Mouse (Mus musculus) CH12.LX (cell line): ENCODE data around the gene Ybx1. TPM values are rescaled to one million over a fixed set of nuclear protein-coding genes. Genes with fewer than 3 reads are reported as not detected.

Experiments
- DNase-seq: peaks from one replicate; pipeline ENCODE4 v3.0.0-alpha.2; 2013; ENCODE audit errors: extremely low read depth
- H3K27ac ChIP-seq: 2 replicates; pipeline ENCODE4 v1.5.1; 2012; ENCODE audit warnings: low read depth, mild to moderate bottlenecking, control low read depth, moderate library complexity; ENCODE audit not compliant: insufficient read depth
- H3K27me3 ChIP-seq: replicated peaks from 2 replicates; pipeline ENCODE3; 2012; ENCODE audit warnings: inconsistent platforms
- H3K36me3 ChIP-seq, 2 experiments: replicated peaks in 1 of 2; 2 replicates each; pipeline versions ENCODE3 to v1.6.1; 2012; ENCODE audit warnings: inconsistent platforms in 1 of 2, low read length in 1 of 2, mild to moderate bottlenecking in 1 of 2, mixed read lengths in 1 of 2, moderate library complexity in 1 of 2; ENCODE audit not compliant: control insufficient read depth in 1 of 2, insufficient read depth in 1 of 2
- H3K4me1 ChIP-seq, 2 experiments: 2 replicates each; pipeline ENCODE4 v1.6.1; 2012; ENCODE audit warnings: inconsistent platforms in 1 of 2, moderate library complexity in 1 of 2; ENCODE audit not compliant: insufficient read depth in 2 of 2, control insufficient read depth in 1 of 2
- H3K4me2 ChIP-seq: 2 replicates; pipeline ENCODE4 v1.6.1; 2012; ENCODE audit warnings: low read depth, mild to moderate bottlenecking, control low read depth; ENCODE audit not compliant: poor library complexity, insufficient read depth, severe bottlenecking
- H3K4me3 ChIP-seq, 3 experiments: fragments of 150-350 bp in 1 of 3; sonication (generic) in 1 of 3; replicated peaks in 1 of 3; 2 replicates each; pipeline versions ENCODE3 to v1.5.1; 2011 to 2012; ENCODE audit warnings: low read depth in 2 of 3, low read length in 2 of 3, mild to moderate bottlenecking in 2 of 3, moderate library complexity in 2 of 3, control low read depth in 1 of 3, improper control_type of control experiment in 1 of 3, inconsistent platforms in 1 of 3, mixed read lengths in 1 of 3; ENCODE audit not compliant: poor library complexity in 1 of 3
- H3K79me2 ChIP-seq: replicated peaks from 2 replicates; pipeline ENCODE4 v1.6.1; 2012; ENCODE audit warnings: mild to moderate bottlenecking, moderate library complexity; ENCODE audit not compliant: control insufficient read depth, poor library complexity, insufficient read depth, severe bottlenecking; ENCODE audit errors: extremely low read depth
- H3K9ac ChIP-seq: 2 replicates; pipeline ENCODE4 v1.6.1; 2012; ENCODE audit warnings: low read depth, mild to moderate bottlenecking, control low read depth, moderate library complexity; ENCODE audit not compliant: insufficient read depth
- H3K9me3 ChIP-seq: replicated peaks from 2 replicates; pipeline ENCODE3; 2012; ENCODE audit warnings: low read length, inconsistent platforms, mixed read lengths
- CHD2 ChIP-seq: IDR thresholded peaks from 2 replicates; pipeline ENCODE4 v1.6.1; 2011; ENCODE audit warnings: low read length, improper control_type of control experiment
- CTCF ChIP-seq, 2 experiments: IDR thresholded peaks in 1 of 2; conservative IDR thresholded peaks in 1 of 2; 2 replicates each; pipeline ENCODE4 v1.5.1; 2011 to 2012; ENCODE audit warnings: low read depth in 2 of 2, low read length in 2 of 2, improper control_type of control experiment in 1 of 2, inconsistent platforms in 1 of 2, mild to moderate bottlenecking in 1 of 2, moderate library complexity in 1 of 2
- IRF4 ChIP-seq: IDR thresholded peaks from 2 replicates; pipeline ENCODE4 v1.6.1; 2014; ENCODE audit warnings: low read depth, mild to moderate bottlenecking, inconsistent platforms, low read length, improper control_type of control experiment
- JUN ChIP-seq: IDR thresholded peaks from 2 replicates; pipeline ENCODE4 v1.6.1; 2011; ENCODE audit warnings: low read depth, mild to moderate bottlenecking, low read length, improper control_type of control experiment, moderate library complexity; ENCODE audit not compliant: insufficient read depth
- KAT2A ChIP-seq: IDR thresholded peaks from 2 replicates; pipeline ENCODE4 v1.6.1; 2012; ENCODE audit warnings: low read length, improper control_type of control experiment, inconsistent platforms; ENCODE audit not compliant: insufficient replicate concordance
- MAFK ChIP-seq: IDR thresholded peaks from 2 replicates; pipeline ENCODE4 v1.6.1; 2011; ENCODE audit warnings: low read length, improper control_type of control experiment; ENCODE audit not compliant: insufficient replicate concordance
- MXI1 ChIP-seq: IDR thresholded peaks from 2 replicates; pipeline ENCODE4 v1.6.1; 2011; ENCODE audit warnings: mild to moderate bottlenecking, low read depth, low read length, improper control_type of control experiment
- NRF1 ChIP-seq: IDR thresholded peaks from 2 replicates; pipeline ENCODE4 v1.6.1; 2014; ENCODE audit warnings: low read depth, mild to moderate bottlenecking, inconsistent platforms, low read length, improper control_type of control experiment, moderate library complexity
- POLR2A ChIP-seq: IDR thresholded peaks from 2 replicates; pipeline ENCODE4 v1.6.1; 2011; ENCODE audit warnings: low read depth, mild to moderate bottlenecking, improper control_type of control experiment, low read length
- RAD21 ChIP-seq: IDR thresholded peaks from 2 replicates; pipeline ENCODE4 v1.6.1; 2011; ENCODE audit warnings: low read depth, mild to moderate bottlenecking, low read length, improper control_type of control experiment, moderate library complexity
- RCOR1 ChIP-seq: conservative IDR thresholded peaks from 2 replicates; pipeline ENCODE4 v1.6.1; 2012; ENCODE audit warnings: low read depth, mild to moderate bottlenecking, inconsistent platforms, low read length, improper control_type of control experiment
- SMC3 ChIP-seq: IDR thresholded peaks from 2 replicates; pipeline ENCODE4 v1.6.1; 2011; ENCODE audit warnings: low read depth, low read length, improper control_type of control experiment
- UBTF ChIP-seq: IDR thresholded peaks from 2 replicates; pipeline ENCODE4 v1.6.1; 2012; ENCODE audit warnings: low read depth, mild to moderate bottlenecking, inconsistent platforms, low read length, improper control_type of control experiment, moderate library complexity
- USF1 ChIP-seq: IDR thresholded peaks from 2 replicates; pipeline ENCODE4 v1.6.1; 2014; ENCODE audit warnings: low read depth, mild to moderate bottlenecking, inconsistent platforms, low read length, improper control_type of control experiment
- USF2 ChIP-seq: conservative IDR thresholded peaks from 2 replicates; pipeline ENCODE4 v1.6.1; 2011; ENCODE audit warnings: low read depth, low read length, improper control_type of control experiment
- ZKSCAN1 ChIP-seq: IDR thresholded peaks from 2 replicates; pipeline ENCODE4 v1.6.1; 2012; ENCODE audit warnings: low read depth, inconsistent platforms, low read length, improper control_type of control experiment, borderline replicate concordance
- ZMIZ1 ChIP-seq: IDR thresholded peaks from 2 replicates; pipeline ENCODE4 v1.6.1; 2012; ENCODE audit warnings: low read depth, mild to moderate bottlenecking, inconsistent platforms, low read length, improper control_type of control experiment
- ZNF384 ChIP-seq: IDR thresholded peaks from 2 replicates; pipeline ENCODE4 v1.6.1; 2012; ENCODE audit warnings: low read depth, low read length, improper control_type of control experiment, inconsistent platforms
- dilution Hi-C: fragments of 300-500 bp; cut with MboI; formaldehyde crosslinking; loops from 2 replicates; pipeline ENCODE4 v1.14.3; 2020; ENCODE audit warnings: low sequenced_read_pairs; ENCODE audit not compliant: extremely low pct_unique_long_range_greater_than_20kb, extremely low pct_ligation_motif_present
- in situ Hi-C: fragments of 300-500 bp; cut with MboI; formaldehyde crosslinking; loops from 3 replicates; pipeline ENCODE4 v1.14.3; 2019; ENCODE audit warnings: low sequenced_read_pairs, low pct_ligation_motif_present, low pct_unique_long_range_greater_than_20kb, mixed read lengths
- polyA plus RNA-seq: library from polyadenylated mRNA; unstranded; fragments of >175 nt; gene quantifications from 2 replicates; pipeline ENCODE4 v1.2.1, GENCODE M21; 2012; ENCODE audit warnings: low read depth; ENCODE audit not compliant: insufficient read length
- total RNA-seq, 2 experiments: library from RNA; depleted of rRNA; stranded (reverse); fragments of 300-350 nt in 1 of 2; fragments of >200 nt in 1 of 2; gene quantifications; 2 replicates each; pipeline ENCODE4 v1.2.3; 2012 to 2014

Ybx1 gene
- total and polyA plus RNA-seq, 3 experiments: 724 to 2,246 (median 901) TPM

DNA sequence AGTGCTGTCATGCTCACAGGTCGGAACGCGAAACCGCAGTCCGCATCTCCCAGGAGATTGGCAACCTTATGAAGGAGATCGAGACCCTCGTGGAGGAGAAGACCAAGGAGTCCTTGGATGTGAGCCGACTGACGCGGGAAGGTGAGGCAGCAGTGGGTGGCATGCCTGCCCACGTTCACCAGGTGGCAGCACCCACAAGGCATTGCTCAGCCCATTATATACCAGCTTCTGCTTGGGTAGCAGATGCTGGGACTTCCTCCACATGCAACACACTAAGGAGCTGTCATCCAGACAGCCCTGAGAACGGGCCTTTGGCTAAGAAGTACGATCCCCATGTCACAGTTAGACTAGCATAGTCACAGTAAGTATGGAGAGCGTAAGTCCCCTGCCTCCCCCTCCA, 52.7 kb downstream of the Ybx1 start:
- in situ Hi-C loops (loop anchor here (10.0 kb wide), 1 partner anchor 293 kb away; the partner anchor contains the start of genes Foxj3 and Frg2f1), dilution Hi-C loops (no loop called here)
- Histone ChIP-seq H3K9ac (no peak overlapping the region), H3K4me3 (no peak overlapping the region), H3K27ac (no peak overlapping the region), H3K9me3 (no peaks in the 10 kb centered on the region), H3K79me2 (no peaks in the 10 kb centered on the region), H3K36me3 (peaks cover 22 to 86% of the 10 kb centered on the region in 2 experiments), H3K27me3 (no peaks in the 10 kb centered on the region), H3K4me2 (no peak overlapping the region), H3K4me1 (peaks cover 0 to 27% of the 10 kb centered on the region in 2 experiments; a peak in 2 of 4 replicates)
- DNase-seq: no peak
- TF ChIP-seq CHD2 (no peak), UBTF (no peak), ZKSCAN1 (no peak), NRF1 (no peak), RCOR1 (no peak), RAD21 (peak; percentile 22), ZMIZ1 (no peak), ZNF384 (no peak), KAT2A (no peak), IRF4 (no peak), USF1 (no peak), JUN (no peak), POLR2A (no peak), CTCF (conservative IDR thresholded peaks at IDR 0.05 in 1 of 2, IDR thresholded peaks at IDR 0.05 in 1 of 2; ENCODE audit: low read depth in 2 of 2, low read length in 2 of 2) (peak in 1 of 2 experiments; percentile 55; a peak in 2 of 4 replicates), MAFK (no peak), SMC3 (peak; percentile 27; the same call in 1 of the 2 replicates), MXI1 (no peak)

DNA sequence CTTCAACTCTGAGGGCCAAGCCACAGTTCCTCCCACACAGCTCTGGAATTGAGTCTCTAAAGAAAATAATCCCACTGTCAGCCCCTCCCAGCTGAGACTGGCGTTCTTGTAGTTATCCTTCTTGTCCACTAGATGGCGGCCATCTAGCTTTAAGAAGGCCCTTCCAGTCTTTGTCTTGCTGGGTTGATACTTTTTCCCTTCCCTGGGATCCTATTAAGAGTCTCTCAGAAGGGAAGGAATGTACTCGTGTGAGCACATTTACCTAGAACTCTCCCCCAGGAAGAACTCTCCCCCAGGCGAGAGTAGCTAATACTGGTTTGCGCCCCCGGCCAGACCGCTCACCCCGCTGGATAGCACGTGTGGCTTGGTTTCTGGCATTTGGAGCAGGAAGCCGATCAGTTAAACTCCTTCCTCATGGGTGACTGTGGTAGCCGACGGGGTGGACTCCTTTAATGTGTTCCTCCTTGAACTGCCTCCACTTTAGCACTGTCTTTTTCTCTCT, 55.2 kb downstream of the Ybx1 start:
- no peak overlapping the region for H3K4me2 ChIP-seq
- H3K4me1 ChIP-seq: peaks cover 6 to 47% of the 10 kb centered on the region in 2 experiments
- H3K9me3 ChIP-seq: no peaks in the 10 kb centered on the region
- H3K79me2 ChIP-seq: no peaks in the 10 kb centered on the region
- H3K27ac ChIP-seq: no peak overlapping the region
- in situ Hi-C loops (no loop called here), dilution Hi-C loops (no loop called here)
- DNase-seq: peak; percentile 72
- no peaks in the 10 kb centered on the region for H3K27me3 ChIP-seq
- H3K36me3 ChIP-seq: peaks cover 17 to 73% of the 10 kb centered on the region in 2 experiments
- no peak overlapping the region for H3K4me3 ChIP-seq
- no peak overlapping the region for H3K9ac ChIP-seq
- TF ChIP-seq CTCF (conservative IDR thresholded peaks at IDR 0.05 in 1 of 2, IDR thresholded peaks at IDR 0.05 in 1 of 2; ENCODE audit: low read depth in 2 of 2, low read length in 2 of 2): peak; percentile 82 to 91
- no peak for TF ChIP-seq USF2
- peak; percentile 48 for TF ChIP-seq RAD21
- peak; percentile 46 for TF ChIP-seq SMC3
